Mouse (Mus musculus): ENCODE data around the gene Zfp748. TPM values are rescaled to one million over a fixed set of nuclear protein-coding genes. Genes with fewer than 3 reads are reported as not detected.
A peak's percentile ranks its signal among the peaks of the same experiment; 100 is the strongest.

Zfp748 gene
- 8.8 and 12.5 TPM in 2 replicates for polyA plus RNA-seq (2014; fragmentation: Nextera tagmentation; extraction: Ambion mirVana)

GRCm38 (mm10) chr13:67553730-67554129 lies at the start of gene Zfp748:
TSS of gene Zfp748 (minus strand) at chr13:67553830.
- Histone ChIP-seq H3K36me3 (ENCODE audit: control insufficient read depth, insufficient read depth, low read length) (no peaks in the 10 kb centered on the region), H3K27me3 (ENCODE audit: control insufficient read depth, insufficient read depth, low read length) (no peaks in the 10 kb centered on the region), H3K4me3 (ENCODE audit: low read depth, low read length) (peak within 1 kb of the TSS; percentile 82), H3K4me1 (ENCODE audit: control insufficient read depth, insufficient read depth, low read length) (peaks cover 8% of the 10 kb centered on the region), H3K9ac (ENCODE audit: low read depth, low read length) (peak within 1 kb of the TSS; percentile 90), H3K27ac (ENCODE audit: low read depth, low read length) (peak within 1 kb of the TSS; percentile 86), H3K4me2 (peak within 1 kb of the TSS; percentile 73), H3K9me3 (replicated peaks; ENCODE audit: control insufficient read depth, low read length) (no peaks in the 10 kb centered on the region)
- no peak for ATAC-seq (replicated peaks; ENCODE audit: insufficient number of reproducible peaks, low FRiP score, low TSS enrichment)
- 74% methylated on average over 4 of the region's 4 CpGs for WGBS (ENCODE audit: insufficient replicate concordance)

GRCm38 (mm10) chr13:67572591-67573189 lies 19.1 kb upstream of the Zfp748 start:
- no peaks in the 10 kb centered on the region for H3K36me3 ChIP-seq (ENCODE audit: control insufficient read depth, insufficient read depth, low read length)
- no peak for ATAC-seq (replicated peaks; ENCODE audit: insufficient number of reproducible peaks, low FRiP score, low TSS enrichment)
- no peaks in the 10 kb centered on the region for H3K9me3 ChIP-seq (replicated peaks; ENCODE audit: control insufficient read depth, low read length)
- H3K27me3 ChIP-seq (ENCODE audit: control insufficient read depth, insufficient read depth, low read length): no peaks in the 10 kb centered on the region
- no peak overlapping the region for H3K27ac ChIP-seq (ENCODE audit: low read depth, low read length)
- no peak overlapping the region for H3K4me2 ChIP-seq
- no peak overlapping the region for H3K9ac ChIP-seq (ENCODE audit: low read depth, low read length)
- no peak overlapping the region for H3K4me3 ChIP-seq (ENCODE audit: low read depth, low read length)
- no peaks in the 10 kb centered on the region for H3K4me1 ChIP-seq (ENCODE audit: control insufficient read depth, insufficient read depth, low read length)
- WGBS (ENCODE audit: insufficient replicate concordance): 67% methylated on average over 5 of the region's 5 CpGs

GRCm38 (mm10) chr13:67552505-67553346 lies 904 bp downstream of the Zfp748 start:
- no peaks in the 10 kb centered on the region for H3K9me3 ChIP-seq (replicated peaks; ENCODE audit: control insufficient read depth, low read length)
- H3K36me3 ChIP-seq (ENCODE audit: control insufficient read depth, insufficient read depth, low read length): no peaks in the 10 kb centered on the region
- H3K27ac ChIP-seq (ENCODE audit: low read depth, low read length): peak overlapping the region; percentile 86
- no peaks in the 10 kb centered on the region for H3K27me3 ChIP-seq (ENCODE audit: control insufficient read depth, insufficient read depth, low read length)
- ATAC-seq (replicated peaks; ENCODE audit: insufficient number of reproducible peaks, low FRiP score, low TSS enrichment): peak; percentile 96
- peaks cover 8% of the 10 kb centered on the region for H3K4me1 ChIP-seq (ENCODE audit: control insufficient read depth, insufficient read depth, low read length)
- H3K4me3 ChIP-seq (ENCODE audit: low read depth, low read length): peak overlapping the region; percentile 82
- peak overlapping the region; percentile 73 for H3K4me2 ChIP-seq
- peak overlapping the region; percentile 90 for H3K9ac ChIP-seq (ENCODE audit: low read depth, low read length)
- under 1% methylated on average over 44 of the region's 44 CpGs for WGBS (ENCODE audit: insufficient replicate concordance)

GRCm38 (mm10) chr13:67545941-67546340 lies 7.7 kb downstream of the Zfp748 start:
- Histone ChIP-seq H3K9ac (ENCODE audit: low read depth, low read length) (no peak overlapping the region), H3K4me3 (ENCODE audit: low read depth, low read length) (no peak overlapping the region), H3K36me3 (ENCODE audit: control insufficient read depth, insufficient read depth, low read length) (peaks cover 23% of the 10 kb centered on the region), H3K9me3 (replicated peaks; ENCODE audit: control insufficient read depth, low read length) (no peaks in the 10 kb centered on the region), H3K27ac (ENCODE audit: low read depth, low read length) (no peak overlapping the region), H3K27me3 (ENCODE audit: control insufficient read depth, insufficient read depth, low read length) (no peaks in the 10 kb centered on the region), H3K4me2 (no peak overlapping the region), H3K4me1 (ENCODE audit: control insufficient read depth, insufficient read depth, low read length) (no peaks in the 10 kb centered on the region)
- no peak for ATAC-seq (replicated peaks; ENCODE audit: insufficient number of reproducible peaks, low FRiP score, low TSS enrichment)
- WGBS (ENCODE audit: insufficient replicate concordance): 81% methylated on average over 1 of the region's 1 CpGs

- 73% methylated on average over 3 of the region's 3 CpGs for WGBS (ENCODE audit: insufficient replicate concordance)
- no peak overlapping the region for H3K4me2 ChIP-seq
- no peak overlapping the region for H3K4me3 ChIP-seq (ENCODE audit: low read depth, low read length)
- no peak for ATAC-seq (replicated peaks; ENCODE audit: insufficient number of reproducible peaks, low FRiP score, low TSS enrichment)
- peaks cover 4% of the 10 kb centered on the region; the same call in 1 of the 2 replicates for H3K4me1 ChIP-seq (ENCODE audit: control insufficient read depth, insufficient read depth, low read length)
- H3K9me3 ChIP-seq (replicated peaks; ENCODE audit: control insufficient read depth, low read length): no peaks in the 10 kb centered on the region
- no peak overlapping the region for H3K27ac ChIP-seq (ENCODE audit: low read depth, low read length)
- no peaks in the 10 kb centered on the region for H3K36me3 ChIP-seq (ENCODE audit: control insufficient read depth, insufficient read depth, low read length)
- H3K27me3 ChIP-seq (ENCODE audit: control insufficient read depth, insufficient read depth, low read length): no peaks in the 10 kb centered on the region
- no peak overlapping the region for H3K9ac ChIP-seq (ENCODE audit: low read depth, low read length)
Measured at GRCm38 (mm10) chr13:67527049-67527730, 26.4 kb downstream of the Zfp748 start.

- Histone ChIP-seq H3K4me2 (peak within 1 kb of the TSS; percentile 83), H3K4me3 (ENCODE audit: low read depth, low read length) (peak within 1 kb of the TSS; percentile 60), H3K27me3 (ENCODE audit: control insufficient read depth, insufficient read depth, low read length) (no peaks in the 10 kb centered on the region), H3K27ac (ENCODE audit: low read depth, low read length) (peak within 1 kb of the TSS; percentile 6; the same call in 1 of the 2 replicates), H3K4me1 (ENCODE audit: control insufficient read depth, insufficient read depth, low read length) (peaks cover 4% of the 10 kb centered on the region; the same call in 1 of the 2 replicates), H3K36me3 (ENCODE audit: control insufficient read depth, insufficient read depth, low read length) (no peaks in the 10 kb centered on the region), H3K9ac (ENCODE audit: low read depth, low read length) (peak within 1 kb of the TSS; percentile 76), H3K9me3 (replicated peaks; ENCODE audit: control insufficient read depth, low read length) (no peaks in the 10 kb centered on the region)
- peak; percentile 99 for ATAC-seq (replicated peaks; ENCODE audit: insufficient number of reproducible peaks, low FRiP score, low TSS enrichment)
- WGBS (ENCODE audit: insufficient replicate concordance): under 1% methylated on average over 27 of the region's 27 CpGs
Measured at GRCm38 (mm10) chr13:67525753-67526410, 27.7 kb downstream of the Zfp748 start, which contains the start of the genes Gm26965 and Zfp87. TSS of gene Gm26965 (minus strand) at chr13:67526151. TSS of gene Zfp87 (minus strand) at chr13:67526177.

- no peak overlapping the region for H3K4me2 ChIP-seq
- peak; percentile 43; the same call in 1 of the 2 replicates for ATAC-seq (replicated peaks; ENCODE audit: insufficient number of reproducible peaks, low FRiP score, low TSS enrichment)
- H3K27me3 ChIP-seq (ENCODE audit: control insufficient read depth, insufficient read depth, low read length): no peaks in the 10 kb centered on the region
- 0 out of 2 replicates have a peak, but pooled peaks cover 3% of the 10 kb centered on the region for H3K4me1 ChIP-seq (ENCODE audit: control insufficient read depth, insufficient read depth, low read length)
- H3K9ac ChIP-seq (ENCODE audit: low read depth, low read length): no peak overlapping the region
- WGBS (ENCODE audit: insufficient replicate concordance): 73% methylated on average over 1 of the region's 1 CpGs
- no peak overlapping the region; the same call in 1 of the 2 replicates for H3K4me3 ChIP-seq (ENCODE audit: low read depth, low read length)
- no peak overlapping the region for H3K27ac ChIP-seq (ENCODE audit: low read depth, low read length)
- no peaks in the 10 kb centered on the region for H3K9me3 ChIP-seq (replicated peaks; ENCODE audit: control insufficient read depth, low read length)
- H3K36me3 ChIP-seq (ENCODE audit: control insufficient read depth, insufficient read depth, low read length): peaks cover 2% of the 10 kb centered on the region; the same call in 1 of the 2 replicates
Measured at GRCm38 (mm10) chr13:67500908-67501307, 52.7 kb downstream of the Zfp748 start.
